Mouse (Mus musculus): ENCODE measurements around the gene Adgrf5.
"Not testable (repeated sequence)": the region's sequence is repeated elsewhere in the genome, so short reads cannot be mapped to it uniquely, and the experiment has no call there.

Adgrf5 gene

DNA sequence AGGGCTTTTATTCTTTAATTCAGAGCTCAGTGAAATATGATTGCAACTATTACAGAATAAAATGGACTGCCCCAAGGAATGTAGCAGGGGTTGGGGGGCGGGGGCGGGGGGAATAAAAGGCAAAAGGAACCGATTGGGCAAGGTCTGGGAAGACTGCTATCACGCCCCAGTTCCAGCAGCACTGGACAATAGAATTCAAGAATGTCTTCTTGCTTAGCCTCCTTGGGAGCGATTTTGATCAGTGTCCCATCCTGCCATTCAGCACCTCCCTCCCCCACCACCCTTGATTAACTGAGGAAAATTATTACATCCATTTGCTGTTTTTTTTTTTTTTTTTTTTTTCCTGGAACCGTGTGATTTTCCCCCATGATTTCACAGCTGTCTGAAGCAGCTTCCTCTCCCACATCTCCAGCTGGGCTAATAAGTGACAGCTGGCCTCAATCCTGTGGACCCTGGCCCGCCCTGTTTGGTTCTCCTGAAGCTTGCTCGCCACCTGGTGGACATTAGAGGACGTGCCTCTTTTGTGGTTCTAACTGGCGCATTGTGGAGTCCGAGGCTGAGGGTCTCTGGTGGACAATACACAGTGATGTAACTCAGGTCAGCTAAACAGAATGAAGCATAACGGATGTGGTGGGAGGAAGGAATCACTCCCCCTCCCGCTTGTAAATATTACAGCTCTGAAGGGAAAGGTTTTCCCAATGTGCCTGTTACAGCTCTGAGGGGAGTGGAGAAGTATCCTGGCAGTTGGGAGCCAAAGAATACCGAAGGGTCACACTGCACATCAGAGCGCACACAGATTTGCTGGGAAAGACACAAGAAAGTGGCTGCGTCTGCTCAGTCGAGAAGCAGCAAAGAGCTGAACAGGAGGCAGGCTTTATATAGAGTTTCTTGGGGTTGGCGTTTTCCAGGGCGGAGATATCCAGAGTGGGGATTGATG, 100.3 kb downstream of the Adgrf5 start:
- DNase-seq (ENCODE audit: low spot score), result peak; percentile 74

DNA sequence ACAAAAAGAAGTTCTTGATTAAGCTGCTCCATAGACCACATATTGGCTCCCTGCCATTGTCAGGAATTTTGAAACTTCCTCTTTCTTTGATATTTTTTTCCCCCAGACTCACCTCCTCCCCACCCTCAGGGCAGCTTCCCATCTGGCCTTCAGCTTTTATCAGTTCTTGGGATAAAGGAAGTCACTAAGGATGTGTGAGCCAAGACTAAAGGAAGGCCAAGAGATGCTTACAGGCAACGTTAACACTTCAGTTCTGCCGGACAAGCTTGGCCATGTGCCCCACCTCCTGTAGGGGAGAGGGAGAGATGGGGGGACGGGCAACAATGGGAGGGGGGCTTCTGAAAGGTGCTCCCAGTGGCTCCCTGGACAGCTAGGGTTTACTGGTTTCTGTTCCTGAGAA, 109.8 kb downstream of the Adgrf5 start:
- DNase-seq (ENCODE audit: low spot score), result no peak

DNA sequence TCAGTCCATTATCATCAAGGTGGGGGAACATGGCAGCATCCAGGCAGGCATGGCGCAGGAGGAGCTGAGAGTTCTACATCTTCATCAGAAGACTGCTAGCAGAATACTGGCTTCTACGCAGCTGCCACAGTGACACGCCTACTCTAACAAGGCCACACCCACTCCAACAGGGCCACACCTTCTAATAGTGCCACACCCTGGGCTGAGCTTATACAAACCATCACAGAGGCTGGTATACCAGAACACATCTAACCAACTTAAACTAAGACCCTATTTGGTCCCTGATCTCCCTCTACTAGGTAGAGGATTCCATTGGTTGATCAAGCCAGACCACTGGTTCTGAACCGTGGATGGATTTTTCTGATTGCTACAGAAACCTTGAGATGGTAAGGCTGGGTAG, 112.3 kb downstream of the Adgrf5 start:
- DNase-seq (ENCODE audit: low spot score), result no peak

DNA sequence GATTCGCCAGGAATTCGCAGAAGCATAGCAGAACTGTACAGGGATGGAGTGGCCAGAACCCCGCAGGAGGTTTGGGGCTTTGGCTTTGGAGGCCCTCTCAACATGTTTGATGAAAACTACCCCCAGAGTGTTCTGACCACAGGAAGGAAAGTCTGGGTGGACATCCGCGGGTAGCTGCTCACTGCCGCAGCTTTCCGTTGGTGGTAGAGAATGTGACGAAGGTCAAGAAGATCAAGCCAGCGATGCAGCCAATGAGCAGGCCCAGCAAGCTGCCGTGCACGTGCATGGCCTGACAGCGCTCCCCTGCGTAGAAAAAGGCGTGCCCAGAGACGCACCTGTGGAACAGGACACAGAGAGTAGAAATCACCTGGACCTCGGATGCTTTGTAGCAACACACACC, 114.5 kb downstream of the Adgrf5 start:
- DNase-seq (ENCODE audit: low spot score), result no peak

DNA sequence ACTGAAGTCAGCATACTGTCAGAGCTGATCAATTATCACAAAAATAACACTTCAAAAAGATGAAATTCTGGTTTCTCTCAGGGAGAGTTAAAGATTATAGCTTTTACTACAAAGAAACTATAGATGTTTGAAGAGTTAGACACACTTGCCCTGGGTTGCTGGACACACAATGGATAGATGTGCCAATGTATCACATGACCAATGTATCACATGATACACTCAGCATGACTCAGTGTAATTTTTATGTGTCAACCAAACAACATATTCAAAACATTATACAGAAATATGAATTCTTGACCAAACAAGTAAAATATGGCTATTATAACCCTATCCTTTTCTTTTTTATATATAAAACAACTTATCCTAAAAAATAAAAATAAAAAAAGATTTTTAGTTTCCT, 117.4 kb downstream of the Adgrf5 start:
- no peak for DNase-seq (ENCODE audit: low spot score)

DNA sequence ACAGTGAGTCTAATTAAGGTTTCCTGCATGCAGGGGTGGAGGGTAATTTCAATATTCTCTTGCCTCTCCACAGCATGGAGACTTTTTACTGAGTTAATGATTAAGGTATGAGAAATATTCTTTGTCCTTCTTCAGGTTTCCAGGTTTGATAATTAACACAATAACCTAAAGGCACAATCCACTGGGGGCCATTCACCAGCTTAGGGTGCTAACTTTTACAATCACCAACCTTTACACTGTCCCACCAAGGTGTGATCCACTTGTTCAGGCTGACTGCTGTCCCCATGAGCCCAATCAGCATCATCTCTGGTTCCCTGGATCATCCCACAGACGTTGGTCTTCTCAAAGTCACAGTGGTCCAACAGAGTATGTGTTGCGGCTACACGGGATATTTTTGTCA, 125.7 kb downstream of the Adgrf5 start:
- no peak for DNase-seq (ENCODE audit: low spot score)

DNA sequence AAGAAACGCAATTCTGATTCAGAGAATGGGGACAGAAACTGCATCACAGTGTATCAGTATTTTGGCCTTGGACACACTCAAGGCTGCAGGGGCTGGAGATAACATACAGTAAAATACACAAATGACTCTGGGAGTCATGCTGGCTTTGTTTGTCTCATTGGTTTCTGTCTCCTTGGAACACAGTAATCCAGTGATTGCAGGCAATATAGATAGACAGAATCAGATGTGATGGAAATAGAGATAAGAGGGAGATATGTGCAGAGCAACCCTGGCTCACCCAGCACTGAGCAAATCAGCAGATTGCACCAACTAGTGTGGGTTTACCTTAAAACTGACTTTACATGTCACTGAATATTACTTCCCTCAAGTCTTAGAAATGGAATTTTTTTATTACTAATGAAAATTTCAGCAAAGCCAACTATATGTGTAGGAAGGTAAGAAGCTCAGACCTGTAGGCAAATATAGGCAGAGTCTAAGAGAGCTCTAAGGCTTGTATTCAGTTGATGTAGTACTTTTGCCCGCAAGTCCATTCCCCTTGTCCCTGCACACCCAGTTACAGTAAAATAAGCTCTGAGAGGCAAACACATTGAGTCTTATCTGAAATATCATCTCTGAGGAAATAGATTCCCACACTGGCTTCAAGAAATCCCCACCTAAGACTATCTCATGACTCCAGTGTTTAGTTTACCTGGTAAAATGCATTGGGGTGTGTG, 128.3 kb downstream of the Adgrf5 start:
- DNase-seq (ENCODE audit: low spot score), result no peak

DNA sequence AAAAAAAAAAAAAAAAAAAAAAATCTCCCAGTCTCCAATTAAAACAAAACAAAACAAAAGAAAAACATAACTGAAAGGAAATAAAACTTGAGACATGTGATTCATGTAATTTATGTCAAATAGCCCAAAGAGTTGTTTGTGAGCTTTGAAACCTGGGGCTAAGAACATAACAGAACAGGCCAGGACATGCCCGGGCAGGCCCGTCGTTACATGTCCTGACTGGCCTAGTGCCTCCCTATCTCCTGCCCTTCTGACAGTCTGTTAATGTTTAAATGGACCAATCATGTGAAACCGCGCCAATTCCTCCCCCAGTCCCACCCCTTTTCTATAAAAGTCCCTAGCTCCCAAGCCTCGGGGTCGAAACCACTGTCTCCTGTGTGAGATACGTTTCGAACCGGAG, 130.1 kb downstream of the Adgrf5 start:
- DNase-seq (ENCODE audit: low spot score), result not testable (repeated sequence)

DNA sequence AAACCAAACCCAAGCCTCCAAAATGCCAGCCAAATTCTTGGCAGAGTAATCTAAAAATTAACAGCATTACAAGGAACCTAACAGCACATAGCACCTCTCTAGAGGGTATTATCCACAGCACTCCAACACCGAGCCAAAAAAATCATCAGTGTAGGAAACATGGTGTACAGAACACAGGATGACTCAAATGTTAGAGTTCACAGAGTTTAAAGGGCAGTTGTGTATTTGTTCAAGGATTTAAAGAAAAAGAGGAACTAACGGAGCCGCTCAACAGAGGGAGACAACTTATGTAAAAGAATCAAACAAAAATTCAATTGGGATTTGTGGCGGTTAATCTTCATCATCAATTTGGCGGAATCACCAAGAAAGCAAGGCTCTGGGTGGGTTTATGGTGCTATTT, 135.3 kb downstream of the Adgrf5 start:
- no peak for DNase-seq (ENCODE audit: low spot score)

DNA sequence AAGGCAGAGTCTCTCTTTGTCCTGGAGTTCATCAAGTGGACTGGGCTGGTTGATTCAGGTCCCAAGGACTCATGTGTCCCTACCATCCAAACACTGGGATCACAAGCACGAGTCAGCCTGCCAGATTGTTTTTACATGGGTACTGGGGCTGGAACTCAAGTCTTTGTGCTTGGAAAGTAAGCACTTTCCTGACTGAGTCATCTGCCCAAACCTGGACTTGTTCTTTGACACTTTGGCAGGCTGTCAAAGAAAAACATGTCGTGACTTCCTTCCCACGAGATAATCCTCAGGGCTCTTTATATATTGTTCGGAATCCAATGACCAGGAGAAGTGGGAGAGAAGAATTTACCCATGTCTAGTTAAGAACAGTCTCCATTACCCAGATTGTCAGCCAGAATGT, 137.3 kb downstream of the Adgrf5 start:
- no peak for DNase-seq (ENCODE audit: low spot score)

DNA sequence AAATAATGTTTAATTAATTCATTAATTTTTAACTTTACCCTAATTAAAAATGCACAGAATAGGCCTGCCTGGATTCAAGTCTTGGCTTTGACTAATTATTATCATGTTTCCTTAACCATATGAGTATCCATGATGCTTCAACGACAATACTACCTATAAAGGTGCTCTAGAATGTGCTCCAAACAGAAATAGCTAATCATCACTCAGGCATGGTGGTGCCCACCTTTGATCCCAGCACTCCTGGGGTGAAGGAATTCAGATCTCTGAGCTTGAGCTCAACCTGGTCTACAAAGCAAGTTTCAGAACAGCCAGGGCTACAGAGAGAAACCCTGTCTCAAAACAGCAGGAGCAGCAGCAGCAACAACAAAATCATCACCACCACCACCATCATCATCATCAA, 140.3 kb downstream of the Adgrf5 start:
- DNase-seq (ENCODE audit: low spot score), result no peak

DNA sequence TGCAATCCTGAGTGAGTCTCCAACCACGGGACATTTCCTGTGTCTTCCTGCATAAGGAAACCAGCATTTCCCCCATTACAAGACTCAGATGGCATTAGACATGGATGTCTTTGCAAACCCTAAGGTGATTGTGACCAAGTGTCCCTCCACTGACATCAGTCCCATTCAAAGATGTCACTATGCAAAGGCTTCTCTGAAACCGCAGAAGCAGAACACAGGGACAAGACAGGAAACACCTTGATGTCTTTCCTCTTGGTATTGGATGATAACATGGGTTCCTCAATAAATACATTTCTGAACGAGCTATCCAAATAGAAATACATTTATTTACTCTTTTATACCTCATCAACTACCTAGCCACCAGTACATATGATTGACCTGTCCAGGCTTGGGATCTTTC, 141.0 kb downstream of the Adgrf5 start:
- DNase-seq (ENCODE audit: low spot score), result no peak

DNA sequence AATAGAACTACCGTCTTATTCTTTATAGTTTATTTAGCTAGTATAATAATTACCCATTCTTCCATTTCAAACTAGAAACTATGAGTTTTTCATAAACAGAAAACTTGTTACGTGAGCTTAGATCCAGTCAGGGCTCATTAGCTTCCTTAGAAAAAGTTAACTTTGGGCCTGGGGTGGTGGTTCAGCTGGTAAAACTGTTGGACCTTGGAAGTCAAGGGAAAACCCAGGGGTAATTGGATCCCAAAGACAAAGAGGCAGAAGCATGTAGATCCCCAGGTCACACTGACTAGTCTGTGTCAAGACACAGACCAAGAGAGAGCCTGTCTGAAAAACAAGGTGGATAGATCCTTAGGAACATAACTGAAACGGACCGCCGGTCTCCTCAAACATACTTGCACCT, 141.4 kb downstream of the Adgrf5 start:
- no peak for DNase-seq (ENCODE audit: low spot score)

DNA sequence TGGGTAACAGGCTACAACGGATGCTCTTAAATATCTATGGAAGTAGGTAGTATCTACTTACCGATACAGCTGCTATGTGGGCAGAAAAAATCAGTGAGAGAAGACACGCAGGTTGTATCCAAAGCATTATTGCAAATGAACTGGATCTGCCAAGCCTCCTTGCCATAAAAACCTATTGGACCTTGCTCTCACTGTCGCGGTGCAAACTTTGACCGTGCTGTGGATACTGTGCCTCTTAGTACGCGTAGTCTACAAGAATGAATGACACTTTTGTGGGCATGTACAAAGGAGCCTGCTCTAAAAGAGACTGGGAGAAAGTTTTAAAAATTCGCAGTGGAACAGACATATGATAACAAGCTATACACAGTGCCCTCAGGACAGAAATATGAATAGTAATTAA, 142.3 kb downstream of the Adgrf5 start, which contains the start of gene Mep1a:
Gene Mep1a, minus strand, starts transcription at position 221 of the 400 bp plus-strand sequence.
- no peak for DNase-seq (ENCODE audit: low spot score)

DNA sequence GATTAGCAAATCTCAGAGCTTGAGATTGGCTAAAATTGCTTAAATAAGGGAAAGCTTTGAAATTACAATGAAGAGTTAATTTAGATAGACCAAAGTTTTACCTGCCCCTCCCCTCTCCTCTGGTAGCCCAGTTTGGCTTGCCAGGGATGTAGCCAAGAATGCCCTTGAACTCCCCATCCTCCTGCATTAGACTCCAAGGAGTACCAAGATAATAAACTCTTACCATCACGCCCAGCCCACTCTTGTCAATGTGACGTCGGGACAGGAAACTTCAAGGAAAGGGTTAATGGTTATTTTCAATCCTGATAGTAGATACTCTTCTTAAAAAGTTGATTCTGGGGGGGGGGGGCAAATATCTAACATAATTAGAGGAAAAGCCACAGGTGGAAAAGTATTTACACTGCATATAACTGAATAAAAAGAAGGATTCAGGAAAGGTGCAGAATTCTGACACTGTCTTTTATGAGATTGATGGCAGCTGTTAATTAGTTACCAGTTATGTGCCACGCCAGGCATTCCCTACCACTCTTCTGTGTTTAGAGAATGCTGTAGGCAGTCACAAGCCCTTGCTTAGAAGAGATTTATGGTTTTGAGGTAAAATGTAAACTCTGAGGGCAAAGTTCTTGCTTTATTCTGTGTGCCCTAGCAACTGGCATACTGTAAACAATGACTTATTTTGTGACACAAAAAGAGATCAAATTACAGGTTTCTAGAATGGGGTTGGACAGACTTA, 143.8 kb downstream of the Adgrf5 start:
- DNase-seq (ENCODE audit: low spot score), result no peak

DNA sequence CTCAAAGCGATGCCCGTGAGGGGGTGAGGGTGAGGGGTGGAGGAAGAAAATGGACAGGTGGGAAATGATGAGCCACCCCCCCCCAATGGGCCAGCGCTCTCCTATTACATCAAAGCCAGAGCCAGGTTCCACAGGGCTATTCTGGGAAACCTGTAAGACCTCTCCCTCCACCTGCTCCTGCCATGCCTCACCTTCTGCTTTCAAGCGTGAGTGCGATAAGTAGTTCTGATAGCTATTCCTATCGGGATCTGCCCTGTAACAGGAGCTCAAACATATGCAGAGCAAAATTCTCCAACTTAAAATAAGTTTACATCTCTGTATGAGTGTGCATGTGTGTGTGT, 144.3 kb downstream of the Adgrf5 start:
- no peak for DNase-seq (ENCODE audit: low spot score)

Measured in layer of hippocampus, adult 11-12 months (tissue).